Mouse (Mus musculus) neural tube, embryonic 12.5 days (tissue): ENCODE results near the gene Maml1. TPM values are rescaled to one million over a fixed set of nuclear protein-coding genes. Genes with fewer than 3 reads are reported as not detected.

Experiments
- ATAC-seq: fragments of 200-750 bp; cut with Nextera tagmentation; 2 replicates; pipeline ENCODE4 v1.8.0; 2017; ENCODE audit warnings: low read depth, mild to moderate bottlenecking, moderate TSS enrichment, moderate library complexity; ENCODE audit not compliant: low FRiP score
- H3K27ac ChIP-seq: fragments of 300-500 bp; sonication (generic); 2 replicates; pipeline ENCODE4 v1.5.1; 2016
- H3K27me3 ChIP-seq: fragments of 300-500 bp; sonication (generic); replicated peaks from 2 replicates; pipeline ENCODE4 v1.6.1; 2016; ENCODE audit warnings: mild to moderate bottlenecking
- H3K36me3 ChIP-seq: fragments of 300-500 bp; sonication (generic); 2 replicates; pipeline ENCODE4 v1.6.1; 2016; ENCODE audit warnings: mild to moderate bottlenecking
- H3K4me1 ChIP-seq: fragments of 300-500 bp; sonication (generic); 2 replicates; pipeline ENCODE4 v1.6.1; 2016
- H3K4me2 ChIP-seq: fragments of 300-500 bp; sonication (generic); replicated peaks from 2 replicates; pipeline ENCODE4 v1.6.1; 2016; ENCODE audit warnings: mild to moderate bottlenecking
- H3K4me3 ChIP-seq: fragments of 300-500 bp; sonication (generic); 2 replicates; pipeline ENCODE4 v1.5.1; 2016
- H3K9ac ChIP-seq: fragments of 300-500 bp; sonication (generic); 2 replicates; pipeline ENCODE4 v1.6.1; 2016; ENCODE audit warnings: mild to moderate bottlenecking
- H3K9me3 ChIP-seq: fragments of 300-500 bp; sonication (generic); 2 replicates; pipeline ENCODE4 v1.6.1; 2016; ENCODE audit warnings: mild to moderate bottlenecking
- WGBS: fragments of 180-500 bp; shearing (Covaris S2); methylation state at CpG from one replicate; pipeline ENCODE4 v1.1.7; 2016; 5-methylcytosine and 5-hydroxymethylcytosine counted together
- polyA plus RNA-seq: library from polyadenylated mRNA; unstranded; fragments of >200 nt; fragmentation: Nextera tagmentation; extraction: Ambion mirVana; gene quantifications from 2 replicates; pipeline ENCODE4 v1.2.1, GENCODE M21; 2016

The Maml1 gene
- polyA plus RNA-seq, 1 experiment from 2014 or later = 7.3 TPM

- no peak overlapping the region for H3K9ac ChIP-seq
- 69% methylated on average over 1 of the region's 1 CpGs for WGBS
- H3K27ac ChIP-seq = no peak overlapping the region
- ATAC-seq = no peak
- H3K36me3 ChIP-seq = peaks cover 29% of the 10 kb centered on the region
- no peaks in the 10 kb centered on the region for H3K27me3 ChIP-seq
- H3K4me2 ChIP-seq = no peak overlapping the region
- H3K9me3 ChIP-seq = no peaks in the 10 kb centered on the region
- H3K4me1 ChIP-seq = peaks cover 5% of the 10 kb centered on the region; the same call in 1 of the 2 replicates
- no peak overlapping the region for H3K4me3 ChIP-seq
Measured at GRCm38 (mm10) chr11:50253393-50253792, 38.7 kb downstream of the Maml1 start.

DNA sequence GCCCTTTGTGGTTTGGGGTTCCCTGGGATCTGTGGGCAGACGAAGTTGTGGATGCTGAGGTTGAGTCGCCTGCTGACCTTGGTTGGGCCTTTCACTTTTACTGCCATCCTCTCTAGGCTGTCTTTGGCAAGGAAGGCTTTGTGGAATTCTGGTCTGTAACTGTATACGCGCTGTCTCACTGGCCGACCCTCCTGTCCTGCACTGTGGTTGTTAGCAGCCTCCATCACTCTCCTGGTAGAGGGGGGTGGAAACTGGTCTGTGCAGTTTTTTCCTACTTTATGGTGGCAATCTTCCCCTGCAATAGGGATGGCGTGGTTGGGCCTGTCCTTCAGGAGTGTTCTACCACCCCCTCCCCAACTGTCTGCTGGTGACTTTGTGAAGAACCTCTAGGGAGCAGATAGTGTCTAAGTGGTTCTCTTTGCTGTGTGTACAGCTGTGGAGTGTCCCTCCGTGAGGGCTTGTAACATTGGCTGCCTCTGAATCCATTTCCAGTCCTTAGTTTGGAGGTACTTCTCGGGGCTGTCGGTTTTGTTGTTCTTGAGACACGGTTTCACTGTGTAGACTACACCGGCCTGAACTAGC, 39.3 kb downstream of the Maml1 start:
- H3K9ac ChIP-seq = no peak overlapping the region
- WGBS = 57% methylated on average over 11 of the region's 11 CpGs

GRCm38 (mm10) chr11:50252166-50252565, 39.9 kb downstream of the Maml1 start:
- 57% methylated on average over 3 of the region's 3 CpGs for WGBS

More for the DNA sequence above, 39.3 kb downstream of the Maml1 start:
- H3K36me3 ChIP-seq = peaks cover 23% of the 10 kb centered on the region
- no peak overlapping the region for H3K4me2 ChIP-seq
- ATAC-seq = no peak
- no peaks in the 10 kb centered on the region for H3K9me3 ChIP-seq
- no peaks in the 10 kb centered on the region for H3K27me3 ChIP-seq
- no peak overlapping the region for H3K27ac ChIP-seq
- H3K4me3 ChIP-seq = no peak overlapping the region
- H3K4me1 ChIP-seq = peaks cover 5% of the 10 kb centered on the region; the same call in 1 of the 2 replicates

DNA sequence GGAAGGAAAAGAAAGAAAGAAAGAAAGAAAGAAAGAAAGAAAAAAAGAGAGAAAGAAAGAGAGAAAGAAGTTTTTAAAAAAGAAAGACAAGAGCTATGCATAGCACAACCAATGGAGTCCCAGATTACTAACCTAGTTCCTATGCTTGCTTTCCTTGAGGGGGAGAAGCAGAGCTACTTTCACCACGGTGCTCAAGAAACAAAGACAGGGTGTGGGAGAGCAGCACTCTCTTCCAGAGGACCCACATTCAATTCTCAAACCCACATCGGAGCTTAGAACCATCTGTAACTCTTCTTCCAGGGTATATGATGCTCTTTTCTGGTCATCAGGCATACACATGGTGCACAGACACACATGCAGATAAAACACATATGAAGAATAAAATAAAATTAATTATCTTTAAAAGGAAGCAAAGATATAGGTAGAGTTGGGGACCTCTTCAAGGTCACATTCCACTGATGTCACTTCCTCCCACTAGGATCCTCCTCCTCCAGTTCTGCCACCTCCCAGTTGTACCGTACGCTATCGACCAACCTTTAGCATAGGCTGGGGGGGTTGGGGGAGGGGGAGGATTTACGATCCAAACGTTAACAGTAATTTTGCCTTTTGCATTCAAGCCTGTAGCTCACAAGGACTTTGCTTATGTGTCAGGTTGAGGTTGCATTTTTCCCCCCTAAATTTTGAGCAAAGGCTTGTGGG, 43.5 kb downstream of the Maml1 start:
- no peaks in the 10 kb centered on the region for H3K9me3 ChIP-seq
- H3K27ac ChIP-seq = no peak overlapping the region
- ATAC-seq = no peak
- WGBS = 86% methylated on average over 7 of the region's 7 CpGs
- H3K4me2 ChIP-seq = no peak overlapping the region
- H3K27me3 ChIP-seq = no peaks in the 10 kb centered on the region
- H3K4me1 ChIP-seq = peaks cover 5% of the 10 kb centered on the region; the same call in 1 of the 2 replicates
- H3K4me3 ChIP-seq = no peak overlapping the region
- H3K9ac ChIP-seq = no peak overlapping the region
- H3K36me3 ChIP-seq = no peaks in the 10 kb centered on the region

More at GRCm38 (mm10) chr11:50252166-50252565, 39.9 kb downstream of the Maml1 start:
- ATAC-seq = no peak
- Histone ChIP-seq H3K27ac (no peak overlapping the region), H3K27me3 (no peaks in the 10 kb centered on the region), H3K9me3 (no peaks in the 10 kb centered on the region), H3K4me3 (no peak overlapping the region), H3K4me1 (peaks cover 5% of the 10 kb centered on the region; the same call in 1 of the 2 replicates), H3K9ac (no peak overlapping the region), H3K4me2 (no peak overlapping the region), H3K36me3 (peaks cover 17% of the 10 kb centered on the region)

DNA sequence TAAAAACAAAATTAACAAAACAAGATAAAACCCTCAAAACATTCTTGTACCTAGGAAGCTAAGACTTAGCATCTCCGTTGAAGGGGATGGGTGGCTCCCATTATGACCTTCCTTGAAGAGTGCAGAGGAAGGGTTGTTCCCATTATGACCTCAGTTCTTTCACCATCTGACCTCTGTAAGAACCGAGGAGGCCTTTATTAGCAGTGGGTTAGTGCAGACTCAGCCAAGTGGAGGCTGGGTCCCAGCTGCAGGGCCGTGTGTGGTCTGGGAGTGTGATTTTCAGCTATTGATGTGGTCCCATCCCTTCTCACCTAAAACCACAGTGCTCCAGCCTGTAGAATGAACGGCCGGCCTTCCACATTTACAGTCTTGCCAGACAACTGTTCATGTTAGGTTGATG, 46.8 kb downstream of the Maml1 start:
- no peaks in the 10 kb centered on the region for H3K4me1 ChIP-seq
- no peak overlapping the region for H3K4me2 ChIP-seq
- H3K9me3 ChIP-seq = no peaks in the 10 kb centered on the region
- H3K27me3 ChIP-seq = no peaks in the 10 kb centered on the region
- H3K4me3 ChIP-seq = no peak overlapping the region
- 73% methylated on average over 5 of the region's 5 CpGs for WGBS
- H3K27ac ChIP-seq = no peak overlapping the region
- no peak for ATAC-seq
- no peaks in the 10 kb centered on the region for H3K36me3 ChIP-seq
- H3K9ac ChIP-seq = no peak overlapping the region

DNA sequence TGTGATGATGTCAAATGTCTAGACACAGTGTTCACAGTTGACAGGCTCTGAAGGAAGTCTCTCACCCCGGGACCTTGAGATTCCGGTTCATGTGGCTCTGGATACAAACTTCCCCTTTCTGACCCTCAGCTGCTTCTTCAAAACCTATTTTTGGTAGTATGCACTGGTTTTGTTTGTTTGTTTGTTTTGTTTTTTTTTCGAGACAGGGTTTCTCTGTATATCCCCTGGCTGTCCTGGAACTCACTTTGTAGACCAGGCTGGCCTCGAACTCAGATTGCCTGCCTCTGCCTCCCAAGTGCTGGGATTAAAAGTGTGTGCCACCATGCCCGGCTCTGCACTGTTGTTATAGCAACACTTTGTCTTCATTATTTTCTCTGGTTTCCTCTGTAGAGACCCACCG, 48.2 kb downstream of the Maml1 start:
- Histone ChIP-seq H3K9me3 (no peaks in the 10 kb centered on the region), H3K4me2 (no peak overlapping the region), H3K4me3 (no peak overlapping the region), H3K9ac (no peak overlapping the region), H3K4me1 (no peaks in the 10 kb centered on the region), H3K36me3 (no peaks in the 10 kb centered on the region), H3K27ac (no peak overlapping the region), H3K27me3 (peaks cover 8% of the 10 kb centered on the region; the same call in 1 of the 2 replicates)
- WGBS = 84% methylated on average over 6 of the region's 6 CpGs
- ATAC-seq = no peak

- 87% methylated on average over 7 of the region's 7 CpGs for WGBS
- H3K4me2 ChIP-seq = no peak overlapping the region
- H3K27me3 ChIP-seq = peaks cover 30% of the 10 kb centered on the region
- H3K9ac ChIP-seq = no peak overlapping the region
- H3K4me1 ChIP-seq = peaks cover 10% of the 10 kb centered on the region
- no peak overlapping the region for H3K27ac ChIP-seq
- no peaks in the 10 kb centered on the region for H3K9me3 ChIP-seq
- no peaks in the 10 kb centered on the region for H3K36me3 ChIP-seq
- no peak for ATAC-seq
- no peak overlapping the region for H3K4me3 ChIP-seq
Measured at GRCm38 (mm10) chr11:50240235-50240911, 51.7 kb downstream of the Maml1 start.

GRCm38 (mm10) chr11:50238821-50239791, 53.0 kb downstream of the Maml1 start:
- H3K27me3 ChIP-seq = peaks cover 34% of the 10 kb centered on the region
- no peaks in the 10 kb centered on the region for H3K9me3 ChIP-seq
- no peak overlapping the region for H3K27ac ChIP-seq
- no peak overlapping the region for H3K9ac ChIP-seq
- 93% methylated on average over 9 of the region's 9 CpGs for WGBS
- ATAC-seq = no peak
- H3K36me3 ChIP-seq = peaks cover 11% of the 10 kb centered on the region
- no peak overlapping the region for H3K4me3 ChIP-seq
- H3K4me1 ChIP-seq = peaks cover 10% of the 10 kb centered on the region
- no peak overlapping the region for H3K4me2 ChIP-seq

DNA sequence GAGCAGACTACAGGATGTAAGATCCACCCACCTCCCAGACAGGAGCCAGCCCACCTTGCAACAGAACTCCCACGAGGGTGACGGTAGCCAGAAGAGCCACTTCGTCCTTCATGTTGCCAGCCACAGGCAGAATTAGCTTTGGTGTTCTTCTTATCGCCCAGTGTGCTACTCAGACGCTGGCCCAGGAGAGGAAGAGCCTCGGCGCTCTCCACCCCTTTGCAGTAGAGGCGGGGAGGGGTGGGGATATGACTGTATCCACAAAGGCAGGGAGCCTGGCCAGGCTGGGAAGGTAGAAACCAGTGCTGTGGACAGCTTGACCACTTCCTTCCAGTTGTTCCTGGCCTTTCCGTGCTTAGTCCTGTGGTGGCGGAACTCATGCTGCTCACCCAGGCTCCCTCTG, 53.8 kb downstream of the Maml1 start, which contains the start of gene Ltc4s:
Ltc4s (minus strand) TSS at position 293 of the 400 bp plus-strand sequence.
- Histone ChIP-seq H3K4me2 (peak within 1 kb of the TSS; percentile 95), H3K4me3 (peak within 1 kb of the TSS; percentile 52; the same call in 1 of the 2 replicates), H3K9me3 (no peaks in the 10 kb centered on the region), H3K27ac (no peak within 1 kb of the TSS), H3K4me1 (peaks cover 10% of the 10 kb centered on the region), H3K27me3 (peaks cover 34% of the 10 kb centered on the region), H3K9ac (0 out of 2 replicates have a peak within 1 kb of the TSS, but pooled peaks have one; percentile 49), H3K36me3 (peaks cover 19% of the 10 kb centered on the region)
- ATAC-seq = no peak
- 38% methylated on average over 10 of the region's 10 CpGs for WGBS

GRCm38 (mm10) chr11:50236937-50237835, 54.9 kb downstream of the Maml1 start:
- H3K9ac ChIP-seq = peak overlapping the region; percentile 49
- peak; percentile 26; the same call in 1 of the 2 replicates for ATAC-seq
- H3K27ac ChIP-seq = no peak overlapping the region
- H3K27me3 ChIP-seq = peaks cover 34% of the 10 kb centered on the region
- peak overlapping the region; percentile 52 for H3K4me3 ChIP-seq
- peaks cover 30% of the 10 kb centered on the region for H3K36me3 ChIP-seq
- peaks cover 10% of the 10 kb centered on the region for H3K4me1 ChIP-seq
- no peaks in the 10 kb centered on the region for H3K9me3 ChIP-seq
- H3K4me2 ChIP-seq = peak overlapping the region; percentile 95
- WGBS = 2% methylated on average over 66 of the region's 66 CpGs

- Histone ChIP-seq H3K9me3 (no peaks in the 10 kb centered on the region), H3K9ac (peak overlapping the region; percentile 49), H3K4me3 (peak overlapping the region; percentile 52), H3K27ac (no peak overlapping the region), H3K4me2 (peak overlapping the region; percentile 95), H3K27me3 (peaks cover 34% of the 10 kb centered on the region), H3K4me1 (peaks cover 10% of the 10 kb centered on the region), H3K36me3 (peaks cover 37% of the 10 kb centered on the region)
- peak; percentile 89 for ATAC-seq
- WGBS = under 1% methylated on average over 27 of the region's 27 CpGs
Measured at GRCm38 (mm10) chr11:50236540-50236936, 55.6 kb downstream of the Maml1 start.
